Mouse (Mus musculus): ENCODE results near the gene Gm10226. TPM values are rescaled to one million over a fixed set of nuclear protein-coding genes. Genes with fewer than 3 reads are reported as not detected.
"Not testable (repeated sequence)": the region's sequence is repeated elsewhere in the genome, so short reads cannot be mapped to it uniquely, and the experiment has no call there.

Gene Gm10226
- polyA plus RNA-seq, 1 experiment from 2014 or later: 10.7 TPM

GRCm38 (mm10) chr17:21708401-21708800 lies 16.7 kb downstream of the Gm10226 start:
- peaks cover 34% of the 10 kb centered on the region for H3K36me3 ChIP-seq
- H3K9me3 ChIP-seq (replicated peaks): no peaks in the 10 kb centered on the region
- 65% methylated on average over 2 of the region's 2 CpGs for WGBS
- peak overlapping the region; percentile 70 for H3K4me3 ChIP-seq
- no peak for DNase-seq (ENCODE audit: low spot score)
- H3K27me3 ChIP-seq (ENCODE audit: low read depth, poor library complexity, severe bottlenecking): no peaks in the 10 kb centered on the region
- peaks cover 12% of the 10 kb centered on the region for H3K4me1 ChIP-seq
- H3K27ac ChIP-seq (replicated peaks): peak overlapping the region; percentile 93; the same call in 1 of the 2 replicates

- not testable (repeated sequence) for H3K9me3 ChIP-seq (replicated peaks); H3K27ac ChIP-seq (replicated peaks); DNase-seq (ENCODE audit: low spot score); H3K4me3 ChIP-seq; H3K27me3 ChIP-seq (ENCODE audit: low read depth, poor library complexity, severe bottlenecking); H3K36me3 ChIP-seq
- H3K4me1 ChIP-seq: peaks cover 11% of the 10 kb centered on the region
- 95% methylated on average over 15 of the region's 22 CpGs for WGBS
Measured at GRCm38 (mm10) chr17:21730495-21730894, 38.8 kb downstream of the Gm10226 start, which contains the start of gene Zfp229. Gene Zfp229, plus strand, starts transcription at chr17:21730795.

- H3K4me1 ChIP-seq: peaks cover 11% of the 10 kb centered on the region
- no peaks in the 10 kb centered on the region for H3K27me3 ChIP-seq (ENCODE audit: low read depth, poor library complexity, severe bottlenecking)
- H3K4me3 ChIP-seq: peak overlapping the region; percentile 76
- DNase-seq (ENCODE audit: low spot score): no peak
- H3K36me3 ChIP-seq: peaks cover 18% of the 10 kb centered on the region
- H3K27ac ChIP-seq (replicated peaks): peak overlapping the region; percentile 93
- WGBS: 85% methylated on average over 4 of the region's 4 CpGs
- no peaks in the 10 kb centered on the region for H3K9me3 ChIP-seq (replicated peaks)
Measured at GRCm38 (mm10) chr17:21733049-21733448, 41.4 kb downstream of the Gm10226 start.

GRCm38 (mm10) chr17:21733529-21734031 lies 41.9 kb downstream of the Gm10226 start:
- Histone ChIP-seq H3K36me3 (peaks cover 21% of the 10 kb centered on the region), H3K27me3 (ENCODE audit: low read depth, poor library complexity, severe bottlenecking) (no peaks in the 10 kb centered on the region), H3K4me3 (peak overlapping the region; percentile 76), H3K4me1 (peaks cover 11% of the 10 kb centered on the region), H3K9me3 (replicated peaks) (no peaks in the 10 kb centered on the region), H3K27ac (replicated peaks) (peak overlapping the region; percentile 93)
- peak; percentile 85 for DNase-seq (ENCODE audit: low spot score)
- WGBS: under 1% methylated on average over 27 of the region's 27 CpGs

Other genes starting within 250 kb of the Gm10226 start
- 13.3 and 13.4 TPM in 2 replicates for gene Zfp51, start 241.5 kb upstream of the Gm10226 start, polyA plus RNA-seq (2016; fragmentation: Nextera tagmentation; extraction: Ambion mirVana)
- 10.0 and 10.3 TPM in 2 replicates for gene Zfp53, start 202.9 kb upstream of the Gm10226 start, polyA plus RNA-seq (2016; fragmentation: Nextera tagmentation; extraction: Ambion mirVana)
- 1.7 and 2.2 TPM in 2 replicates for gene Zfp52, start 156.3 kb upstream of the Gm10226 start, polyA plus RNA-seq (2016; fragmentation: Nextera tagmentation; extraction: Ambion mirVana)
- 14.0 and 14.6 TPM in 2 replicates for gene Zfp948, start 124.9 kb upstream of the Gm10226 start, polyA plus RNA-seq (2016; fragmentation: Nextera tagmentation; extraction: Ambion mirVana)
- gene Zfp983, start 41.2 kb upstream of the Gm10226 start, polyA plus RNA-seq (2016; fragmentation: Nextera tagmentation; extraction: Ambion mirVana): 5.7 and 6.9 TPM in 2 replicates
- gene Zfp760, start 15.9 kb downstream of the Gm10226 start, polyA plus RNA-seq (2016; fragmentation: Nextera tagmentation; extraction: Ambion mirVana): 18.6 and 20.7 TPM in 2 replicates
- gene Zfp229, start 38.9 kb downstream of the Gm10226 start, polyA plus RNA-seq (2016; fragmentation: Nextera tagmentation; extraction: Ambion mirVana): 7.8 and 9.7 TPM in 2 replicates
- gene Zfp820, start 153.9 kb downstream of the Gm10226 start, polyA plus RNA-seq (2016; fragmentation: Nextera tagmentation; extraction: Ambion mirVana): 5.4 and 5.6 TPM in 2 replicates
- gene Zfp995, start 218.1 kb downstream of the Gm10226 start, polyA plus RNA-seq (2016; fragmentation: Nextera tagmentation; extraction: Ambion mirVana): 6.6 and 8.1 TPM in 2 replicates

All from midbrain, embryonic 10.5 days (tissue).